Mouse (Mus musculus) liver (tissue): ENCODE data around the gene Gpr179.

Source experiments
- DNase-seq: peaks from one replicate; pipeline ENCODE4 v3.0.0-alpha.2; 2020; ENCODE audit warnings: mixed read lengths

Gpr179 gene

DNA sequence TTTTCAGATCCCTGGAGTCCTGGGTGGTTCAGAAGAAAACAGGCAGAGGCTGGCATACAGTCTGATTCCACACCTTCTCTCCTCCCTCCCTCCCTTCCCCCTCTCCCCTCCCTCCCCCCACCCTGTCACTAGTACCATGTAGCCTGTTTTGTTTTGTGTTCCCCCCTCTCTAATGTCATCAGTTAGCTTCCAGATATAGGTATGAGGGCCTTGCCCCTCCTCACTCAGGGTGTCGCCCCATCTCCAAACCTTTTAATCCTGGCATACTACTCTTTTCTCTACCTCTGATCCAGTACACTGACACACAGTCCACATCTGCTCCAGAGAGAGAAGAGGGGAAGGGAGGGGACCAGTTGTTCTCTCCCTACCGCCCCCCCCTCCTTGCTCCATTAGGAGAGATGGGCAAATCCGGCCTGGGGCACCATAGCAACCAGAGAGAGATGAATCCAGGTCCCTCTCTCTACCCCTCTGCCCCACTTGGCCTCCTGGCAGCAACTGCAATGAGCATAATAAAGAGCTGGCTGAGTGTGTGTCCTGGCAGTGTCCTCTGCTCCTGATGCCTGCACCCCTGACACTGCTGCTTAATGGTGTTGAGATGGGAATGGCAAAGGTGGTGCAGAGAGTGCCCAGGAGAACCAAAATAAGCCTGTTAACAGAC, at the start of gene Gpr179:
Gene Gpr179 (minus strand): TSS at position 51 of the 658 bp plus-strand sequence.
- no peak for DNase-seq

GRCm38 (mm10) chr11:97401082-97401481, 49.2 kb upstream of the Gpr179 start:
- DNase-seq = no peak

GRCm38 (mm10) chr11:97399958-97400710, 48.3 kb upstream of the Gpr179 start:
- DNase-seq = peak; percentile 82

DNA sequence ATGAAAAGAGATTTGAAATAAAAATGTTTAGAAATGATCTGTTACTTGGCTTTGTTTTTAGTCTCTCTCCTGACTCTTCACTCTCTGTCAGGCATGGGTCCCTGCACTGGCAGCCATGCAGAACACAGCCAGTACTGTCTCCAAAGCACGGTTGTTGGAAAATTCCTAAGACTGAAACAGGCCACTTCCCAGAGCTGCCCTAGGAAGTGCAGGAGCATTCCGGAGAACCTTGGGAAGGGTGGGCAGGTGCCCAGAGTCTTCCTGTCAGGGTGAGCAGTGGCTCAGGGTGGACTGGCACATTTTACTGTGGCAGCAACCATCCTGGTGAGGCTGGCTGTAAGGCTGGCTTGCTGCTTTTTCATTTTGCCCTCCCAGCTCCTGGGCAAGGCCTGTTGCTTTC, 46.6 kb upstream of the Gpr179 start:
- no peak for DNase-seq

DNA sequence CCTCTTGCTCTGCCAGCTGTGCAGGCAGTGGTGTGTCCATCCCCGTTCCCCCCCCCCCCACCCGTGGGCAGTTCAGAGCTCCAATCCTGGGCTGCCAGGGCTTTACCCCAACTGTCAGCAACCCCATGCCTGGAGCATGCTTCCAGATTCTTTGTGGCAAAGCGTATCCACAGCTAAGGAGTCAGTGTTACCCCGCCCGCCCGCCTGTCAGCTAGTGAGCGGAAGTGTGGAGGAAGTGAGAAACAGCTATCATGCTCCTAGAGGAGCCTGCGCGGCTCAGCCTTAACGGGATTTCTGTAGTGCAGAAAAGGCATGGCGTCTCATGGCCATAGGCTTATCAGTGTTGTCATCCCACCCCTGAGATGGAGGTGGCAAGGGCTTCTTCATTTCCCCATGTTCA, 42.3 kb upstream of the Gpr179 start:
- DNase-seq = no peak

- no peak for DNase-seq
These were observed 41.8 kb upstream of the Gpr179 start for GRCm38 (mm10) chr11:97393658-97394057.

- DNase-seq = no peak
These were observed 37.2 kb upstream of the Gpr179 start for GRCm38 (mm10) chr11:97389127-97389526.

DNA sequence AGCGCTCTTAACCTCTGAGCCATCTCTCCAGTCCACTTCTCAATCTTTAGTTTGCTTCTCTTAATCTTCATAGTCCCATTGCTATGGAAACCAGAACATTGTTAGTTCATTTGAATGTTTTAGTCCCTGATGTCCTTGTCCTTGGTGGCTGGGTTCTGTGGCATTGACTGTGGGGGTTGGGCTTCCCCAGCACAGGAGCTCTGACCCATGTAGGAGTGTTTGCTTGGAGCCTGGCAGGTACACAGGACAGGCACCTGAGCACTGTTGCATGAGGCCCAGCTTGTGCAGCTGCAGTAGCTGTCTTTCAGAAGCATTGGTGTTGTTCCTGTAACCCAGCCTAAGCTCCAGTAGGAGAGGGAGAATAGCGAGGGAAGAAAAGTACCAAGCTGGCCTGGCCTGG, 35.9 kb upstream of the Gpr179 start:
- no peak for DNase-seq

- no peak for DNase-seq
These were observed 31.9 kb upstream of the Gpr179 start for GRCm38 (mm10) chr11:97383764-97384163.

DNA sequence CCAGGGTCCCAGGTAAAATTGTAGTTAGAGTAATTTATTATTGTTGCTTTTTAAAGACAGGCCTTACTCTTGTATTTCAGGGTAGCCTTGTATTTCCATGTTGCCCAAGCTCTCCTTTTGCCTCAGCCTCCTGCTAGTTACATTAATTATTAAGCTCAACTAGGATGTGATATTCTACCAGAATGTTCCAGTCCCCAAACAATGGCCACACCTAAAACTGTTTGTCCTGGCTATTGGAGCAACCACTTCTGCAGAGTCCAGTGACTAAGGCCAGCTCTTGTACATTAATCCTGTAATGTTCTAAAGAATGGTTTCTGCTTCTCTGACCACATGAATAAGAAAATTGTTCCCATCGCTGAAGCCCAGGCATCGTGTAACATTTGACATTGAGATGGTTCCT, 31.1 kb upstream of the Gpr179 start:
- DNase-seq = no peak

DNA sequence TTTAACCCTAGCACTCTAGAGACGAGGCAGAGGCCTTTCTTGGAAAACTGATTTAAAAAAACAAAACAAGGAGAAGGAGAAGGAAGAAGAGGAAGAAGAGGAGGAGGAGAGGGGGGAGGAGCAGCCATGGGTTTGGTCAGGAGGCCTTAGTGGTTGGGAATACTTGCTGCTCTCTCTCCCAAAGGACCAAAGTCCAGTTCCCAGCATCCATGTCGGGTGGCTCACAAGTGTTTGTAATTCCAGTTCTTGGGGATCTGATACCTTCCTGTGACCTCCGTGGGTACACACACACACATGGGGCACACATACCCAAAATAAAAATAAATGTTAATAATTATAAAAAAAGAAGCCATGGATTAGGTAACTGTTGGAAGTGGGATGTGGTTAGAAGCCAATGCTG, 28.2 kb upstream of the Gpr179 start:
- DNase-seq = no peak

GRCm38 (mm10) chr11:97373402-97373801, 21.5 kb upstream of the Gpr179 start:
- DNase-seq = no peak

DNA sequence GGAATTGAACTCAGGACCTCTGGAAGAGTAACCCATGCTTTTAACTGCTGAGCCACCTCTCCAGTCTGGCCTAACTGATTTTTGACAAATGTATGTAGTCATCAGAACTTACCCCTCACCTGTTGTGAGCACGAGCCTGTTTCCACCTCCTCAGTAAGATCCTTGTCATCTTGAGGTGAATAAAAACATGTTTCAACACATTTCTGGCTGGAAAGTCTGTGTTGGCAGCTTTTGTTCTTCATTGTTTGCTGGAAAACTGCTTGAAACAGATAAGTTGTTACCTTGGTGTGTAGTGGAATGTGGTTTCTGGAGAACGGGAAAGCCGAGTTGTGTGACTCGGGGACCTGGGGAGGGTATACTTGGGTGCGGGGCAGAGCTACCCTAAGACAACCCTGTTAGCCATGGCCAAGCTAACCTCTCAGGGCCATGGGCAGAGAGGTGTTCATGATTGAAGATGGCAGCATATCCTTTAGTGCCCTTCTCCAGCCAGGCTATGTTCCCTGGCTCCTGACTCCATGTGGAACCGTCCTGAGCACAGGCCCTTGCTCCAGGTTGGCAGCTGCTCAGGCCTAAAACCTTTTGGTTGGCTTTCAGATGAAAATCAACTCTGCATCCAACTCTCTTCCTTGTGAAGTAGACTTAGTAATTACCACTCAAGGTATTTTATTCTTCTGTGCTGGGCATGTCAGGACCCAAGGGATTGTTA, 20.4 kb upstream of the Gpr179 start:
- DNase-seq = no peak

DNA sequence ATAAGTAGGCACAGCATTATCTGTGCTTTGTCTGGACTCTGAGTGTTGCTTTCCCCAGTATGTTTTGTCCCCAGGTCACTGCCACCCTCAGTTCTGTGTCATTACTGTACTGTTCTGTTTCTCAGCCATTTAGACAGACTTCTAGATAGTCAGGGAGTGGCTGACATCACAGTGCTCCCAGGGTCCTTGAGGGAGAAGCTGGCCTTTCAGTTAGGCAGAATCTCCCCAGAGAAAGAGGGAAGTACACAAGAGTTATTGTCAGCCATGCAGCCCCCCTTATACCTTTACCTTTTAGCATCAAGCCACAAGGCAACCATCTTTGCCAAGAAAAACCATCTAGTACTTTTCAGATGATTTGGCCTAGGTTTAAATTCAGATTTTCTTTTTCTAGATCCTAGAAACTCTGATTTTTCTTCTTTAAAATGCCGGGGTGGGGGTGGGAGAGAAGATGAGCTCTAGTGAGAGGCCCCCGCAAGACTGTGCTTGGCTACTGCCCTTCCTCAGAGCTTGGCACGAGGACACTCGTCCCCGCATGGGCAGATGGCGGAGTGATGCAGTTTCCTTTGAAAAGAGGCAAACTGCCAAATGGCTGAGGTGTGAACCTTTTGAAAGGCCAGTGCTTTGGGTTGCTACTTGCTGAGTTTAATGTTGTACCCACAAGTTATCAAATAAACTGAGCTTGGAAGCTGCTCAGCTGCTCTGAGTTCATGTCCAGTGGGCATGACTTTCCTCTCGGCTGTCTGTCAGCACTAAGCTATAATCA, 18.6 kb upstream of the Gpr179 start:
- DNase-seq = no peak

- DNase-seq = no peak
These were observed 16.6 kb upstream of the Gpr179 start for GRCm38 (mm10) chr11:97368501-97368900.

DNA sequence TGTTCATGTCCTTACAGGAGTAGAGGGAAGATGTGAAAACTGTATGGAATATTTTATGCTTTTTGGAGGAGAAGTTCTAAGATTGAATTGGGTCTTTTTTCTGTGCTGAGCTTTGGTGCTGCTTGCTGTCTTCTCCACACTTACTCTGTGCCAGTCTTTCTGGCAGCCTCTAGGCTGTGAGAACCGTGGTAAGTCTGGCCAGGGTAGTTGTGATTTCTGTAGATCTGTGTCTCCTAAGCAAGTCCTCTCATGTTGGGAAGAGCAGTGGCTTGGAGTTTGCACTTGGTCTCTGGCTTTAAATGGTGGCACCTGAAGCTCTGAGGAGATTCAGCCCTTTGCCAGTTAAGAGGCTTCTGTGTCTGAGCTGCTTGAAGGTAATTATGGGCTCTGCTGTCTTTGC, 13.7 kb upstream of the Gpr179 start:
- no peak for DNase-seq

DNA sequence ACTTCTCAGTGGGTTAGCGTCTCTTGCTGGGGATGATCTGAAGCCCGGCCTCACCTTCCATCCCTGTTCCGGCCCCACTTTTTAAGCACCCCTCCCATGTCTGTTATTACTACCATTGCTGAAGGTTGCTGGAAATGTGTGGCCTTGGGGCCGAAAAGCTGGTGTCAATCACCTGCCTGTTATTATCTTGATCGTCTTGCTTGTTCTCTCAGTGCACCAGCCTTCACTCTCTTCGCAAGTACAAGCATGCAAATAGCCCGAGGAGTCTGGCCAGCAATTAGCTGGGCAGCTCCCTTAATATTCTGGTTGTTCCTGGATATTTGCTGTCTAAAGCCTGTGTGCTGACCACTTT, 11.7 kb upstream of the Gpr179 start:
- peak; percentile 22 for DNase-seq

- DNase-seq = peak; percentile 60
These were observed 11.2 kb upstream of the Gpr179 start for GRCm38 (mm10) chr11:97362943-97363643.

GRCm38 (mm10) chr11:97362649-97362942, 10.7 kb upstream of the Gpr179 start:
- DNase-seq = peak; percentile 44

- DNase-seq = peak; percentile 95
These were observed 10.2 kb upstream of the Gpr179 start, which contains the start of gene Socs7 for GRCm38 (mm10) chr11:97361948-97362648. Gene Socs7, plus strand, starts transcription at chr11:97362551.

GRCm38 (mm10) chr11:97357663-97358062, 5.8 kb upstream of the Gpr179 start:
- peak; percentile 78 for DNase-seq

GRCm38 (mm10) chr11:97355247-97355646, 3.4 kb upstream of the Gpr179 start:
- DNase-seq = no peak
